Mouse (Mus musculus) kidney, embryonic 15.5 days (tissue): ENCODE data around the gene Dst. TPM values are rescaled to one million over a fixed set of nuclear protein-coding genes. Genes with fewer than 3 reads are reported as not detected.

Experiments used
- ATAC-seq: fragments of 200-750 bp; cut with Nextera tagmentation; replicated peaks from 2 replicates; pipeline ENCODE4 v1.8.0; 2017; ENCODE audit warnings: moderate TSS enrichment; ENCODE audit not compliant: low FRiP score
- H3K27ac ChIP-seq: fragments of 300-500 bp; sonication (generic); 2 replicates; pipeline ENCODE4 v1.5.1; 2015; ENCODE audit warnings: mild to moderate bottlenecking, inconsistent platforms
- H3K27me3 ChIP-seq: fragments of 300-500 bp; sonication (generic); 2 replicates; pipeline ENCODE4 v1.6.1; 2015; ENCODE audit warnings: inconsistent platforms
- H3K36me3 ChIP-seq: fragments of 300-500 bp; sonication (generic); 2 replicates; pipeline ENCODE4 v1.6.1; 2015; ENCODE audit warnings: inconsistent platforms
- H3K4me1 ChIP-seq: fragments of 300-500 bp; sonication (generic); 2 replicates; pipeline ENCODE4 v1.6.1; 2015; ENCODE audit warnings: inconsistent platforms
- H3K4me2 ChIP-seq: fragments of 300-500 bp; sonication (generic); 2 replicates; pipeline ENCODE4 v1.6.1; 2015; ENCODE audit warnings: moderate library complexity, mild to moderate bottlenecking, inconsistent platforms
- H3K4me3 ChIP-seq: fragments of 300-500 bp; sonication (generic); replicated peaks from 2 replicates; pipeline ENCODE4 v1.5.1; 2015; ENCODE audit warnings: mild to moderate bottlenecking, inconsistent platforms
- H3K9ac ChIP-seq: fragments of 300-500 bp; sonication (generic); 2 replicates; pipeline ENCODE4 v1.6.1; 2015; ENCODE audit warnings: mild to moderate bottlenecking, inconsistent platforms
- H3K9me3 ChIP-seq: fragments of 300-500 bp; sonication (generic); replicated peaks from 2 replicates; pipeline ENCODE4 v1.6.1; 2016; ENCODE audit warnings: inconsistent platforms
- WGBS: fragments of 180-500 bp; shearing (Covaris S2); methylation state at CpG from one replicate; pipeline ENCODE4 v1.1.7; 2015; ENCODE audit warnings: mixed read lengths; 5-methylcytosine and 5-hydroxymethylcytosine counted together
- polyA plus RNA-seq: library from polyadenylated mRNA; unstranded; fragments of >200 nt; fragmentation: Nextera tagmentation; extraction: Ambion mirVana; gene quantifications from 2 replicates; pipeline ENCODE4 v1.2.1, GENCODE M21; 2015

Gene Dst
- polyA plus RNA-seq, 1 experiment from 2014 or later = 27.9 TPM

GRCm38 (mm10) chr1:34110862-34111261 is 202.8 kb downstream of the Dst start:
- no peak overlapping the region for H3K4me2 ChIP-seq
- H3K4me1 ChIP-seq = peaks cover 24% of the 10 kb centered on the region
- no peak for ATAC-seq
- H3K9ac ChIP-seq = no peak overlapping the region
- no peaks in the 10 kb centered on the region for H3K27me3 ChIP-seq
- WGBS = 44% methylated on average over 2 of the region's 2 CpGs
- no peaks in the 10 kb centered on the region for H3K36me3 ChIP-seq
- H3K27ac ChIP-seq = no peak overlapping the region
- H3K9me3 ChIP-seq = no peaks in the 10 kb centered on the region
- no peak overlapping the region for H3K4me3 ChIP-seq

DNA sequence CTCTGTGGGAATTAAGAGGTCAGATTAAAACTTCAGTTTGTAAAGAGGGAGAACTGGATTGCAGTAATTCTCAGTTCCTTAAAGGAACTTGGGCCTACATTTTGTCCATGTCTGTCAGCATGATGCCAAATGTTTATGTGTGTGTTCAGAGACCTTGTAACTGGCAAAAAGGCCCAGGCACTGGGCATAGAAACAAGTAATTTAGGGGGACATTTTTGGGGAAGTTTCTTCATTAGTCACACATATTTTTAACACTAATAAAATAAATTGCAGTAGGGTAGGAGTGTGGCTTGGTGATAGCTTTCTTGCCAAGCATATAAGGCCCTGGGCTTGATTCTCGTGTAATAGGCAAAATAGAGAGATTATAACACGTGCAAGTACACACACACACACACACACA is 203.9 kb downstream of the Dst start:
- Histone ChIP-seq H3K9ac (no peak overlapping the region), H3K36me3 (no peaks in the 10 kb centered on the region), H3K27me3 (no peaks in the 10 kb centered on the region), H3K9me3 (no peaks in the 10 kb centered on the region), H3K27ac (no peak overlapping the region), H3K4me1 (peaks cover 22% of the 10 kb centered on the region), H3K4me2 (no peak overlapping the region), H3K4me3 (no peak overlapping the region)
- ATAC-seq = no peak
- 90% methylated on average over 2 of the region's 2 CpGs for WGBS

- no peak for ATAC-seq
- H3K9me3 ChIP-seq = no peaks in the 10 kb centered on the region
- WGBS = 67% methylated on average over 11 of the region's 11 CpGs
- no peak overlapping the region for H3K9ac ChIP-seq
- H3K4me1 ChIP-seq = peaks cover 39% of the 10 kb centered on the region
- no peak overlapping the region for H3K4me2 ChIP-seq
- H3K4me3 ChIP-seq = no peak overlapping the region
- no peaks in the 10 kb centered on the region; the same call in 1 of the 2 replicates for H3K36me3 ChIP-seq
- H3K27me3 ChIP-seq = no peaks in the 10 kb centered on the region
- peak overlapping the region; percentile 28; the same call in 1 of the 2 replicates for H3K27ac ChIP-seq
Measured at GRCm38 (mm10) chr1:34116444-34116843, 208.4 kb downstream of the Dst start.

- Histone ChIP-seq H3K4me3 (no peak overlapping the region), H3K9ac (no peak overlapping the region), H3K27ac (no peak overlapping the region), H3K4me2 (no peak overlapping the region), H3K36me3 (no peaks in the 10 kb centered on the region; the same call in 1 of the 2 replicates), H3K27me3 (no peaks in the 10 kb centered on the region), H3K4me1 (peaks cover 45% of the 10 kb centered on the region), H3K9me3 (no peaks in the 10 kb centered on the region)
- 83% methylated on average over 9 of the region's 9 CpGs for WGBS
- ATAC-seq = no peak
Measured at GRCm38 (mm10) chr1:34117056-34117455, 209.0 kb downstream of the Dst start.

- ATAC-seq = no peak
- Histone ChIP-seq H3K4me3 (no peak overlapping the region), H3K9me3 (no peaks in the 10 kb centered on the region), H3K4me2 (no peak overlapping the region), H3K27ac (no peak overlapping the region), H3K9ac (no peak overlapping the region), H3K27me3 (no peaks in the 10 kb centered on the region), H3K36me3 (no peaks in the 10 kb centered on the region; the same call in 1 of the 2 replicates), H3K4me1 (peaks cover 49% of the 10 kb centered on the region)
- 38% methylated on average over 3 of the region's 3 CpGs for WGBS
Measured at GRCm38 (mm10) chr1:34117709-34118108, 209.7 kb downstream of the Dst start.

DNA sequence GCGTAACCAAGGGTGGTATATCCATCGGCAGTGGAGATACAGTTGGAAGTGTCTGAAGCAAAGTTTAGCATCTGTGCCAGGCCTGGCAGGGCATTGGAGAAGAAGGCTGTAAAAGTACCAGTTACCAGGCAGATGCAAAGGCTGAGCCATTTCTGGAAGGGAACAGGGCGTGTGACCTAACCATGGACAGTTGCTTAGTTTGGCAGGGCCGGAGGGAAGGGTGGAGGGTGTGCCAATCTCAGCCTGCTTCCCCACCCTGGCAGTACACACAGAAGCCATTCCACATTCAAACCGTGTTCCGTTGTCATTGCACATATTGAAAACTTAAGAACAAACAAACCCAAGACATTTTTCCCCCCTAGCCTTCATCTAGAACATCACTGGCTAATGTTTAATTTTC is 212.0 kb downstream of the Dst start:
- 67% methylated on average over 6 of the region's 6 CpGs for WGBS
- H3K9me3 ChIP-seq = no peaks in the 10 kb centered on the region
- H3K27ac ChIP-seq = peak overlapping the region; percentile 85
- H3K27me3 ChIP-seq = no peaks in the 10 kb centered on the region
- no peak for ATAC-seq
- peaks cover 58% of the 10 kb centered on the region for H3K4me1 ChIP-seq
- no peak overlapping the region for H3K4me3 ChIP-seq
- H3K4me2 ChIP-seq = peak overlapping the region; percentile 57
- no peak overlapping the region for H3K9ac ChIP-seq
- H3K36me3 ChIP-seq = no peaks in the 10 kb centered on the region; the same call in 1 of the 2 replicates

DNA sequence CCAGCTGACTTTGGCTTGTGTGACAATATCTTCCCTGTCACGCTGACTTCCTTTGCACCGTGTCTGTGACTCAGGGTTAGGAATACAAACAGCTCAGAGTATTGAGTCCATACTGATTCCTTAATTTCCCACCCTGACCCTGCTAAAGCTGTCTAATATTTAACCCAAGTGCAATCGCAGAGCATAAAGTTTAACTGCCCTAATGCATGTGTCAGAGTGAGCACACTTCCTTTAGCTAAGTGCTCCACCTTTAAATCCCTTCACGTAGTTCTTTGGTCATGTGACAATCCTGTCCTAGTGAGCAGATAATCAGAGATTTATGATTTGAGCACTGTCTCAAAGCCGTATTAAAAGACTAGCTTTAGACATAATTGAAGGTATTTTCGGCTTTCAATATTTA is 212.6 kb downstream of the Dst start:
- peak overlapping the region; percentile 37 for H3K4me3 ChIP-seq
- peaks cover 58% of the 10 kb centered on the region for H3K4me1 ChIP-seq
- peak overlapping the region; percentile 57 for H3K4me2 ChIP-seq
- H3K36me3 ChIP-seq = no peaks in the 10 kb centered on the region; the same call in 1 of the 2 replicates
- ATAC-seq = peak; percentile 75
- H3K27me3 ChIP-seq = no peaks in the 10 kb centered on the region
- WGBS = 18% methylated on average over 6 of the region's 6 CpGs
- H3K27ac ChIP-seq = peak overlapping the region; percentile 85
- H3K9ac ChIP-seq = no peak overlapping the region
- no peaks in the 10 kb centered on the region for H3K9me3 ChIP-seq

DNA sequence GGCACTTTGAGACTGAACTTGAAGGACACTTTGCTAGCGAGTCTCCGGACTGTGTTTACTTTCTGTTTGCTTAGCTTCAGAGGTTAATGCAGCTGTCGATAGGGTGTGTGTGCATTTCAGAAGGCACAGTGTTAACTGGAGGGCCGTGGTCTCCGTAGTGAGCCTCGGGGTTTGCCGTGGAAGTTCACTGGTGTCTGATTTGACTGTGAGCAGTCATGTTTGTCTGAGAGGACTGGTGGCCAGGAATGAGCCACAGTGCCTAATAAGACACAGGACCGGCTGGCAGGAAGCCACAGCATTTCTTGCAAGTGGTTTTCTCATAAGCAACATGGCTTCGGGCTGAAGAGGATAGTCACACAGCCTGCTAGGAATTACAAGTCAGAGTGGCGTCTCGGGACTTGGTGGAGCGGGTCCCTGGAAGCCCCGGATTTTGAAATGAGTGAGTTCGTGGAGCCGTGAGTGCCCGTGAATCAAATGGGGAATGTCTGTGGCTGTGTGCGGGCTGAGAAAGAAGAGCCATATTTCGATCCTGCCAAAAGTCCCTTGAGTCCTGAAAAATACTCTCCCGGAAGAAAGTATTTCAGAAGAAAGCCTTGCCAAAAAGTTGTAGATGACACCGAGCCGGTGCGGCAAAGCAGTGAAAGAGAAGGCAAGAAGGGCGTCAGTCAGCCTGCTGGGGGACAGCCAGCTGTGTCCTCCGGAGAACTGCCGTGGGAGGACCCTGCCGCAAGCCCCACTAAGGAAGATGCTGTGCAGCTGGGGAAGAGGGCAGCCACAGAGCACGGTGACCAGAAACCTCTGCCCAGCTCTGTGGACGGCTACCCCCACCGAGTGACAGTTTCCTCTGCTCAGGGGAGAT is 213.4 kb downstream of the Dst start:
- WGBS = 33% methylated on average over 29 of the region's 29 CpGs

DNA sequence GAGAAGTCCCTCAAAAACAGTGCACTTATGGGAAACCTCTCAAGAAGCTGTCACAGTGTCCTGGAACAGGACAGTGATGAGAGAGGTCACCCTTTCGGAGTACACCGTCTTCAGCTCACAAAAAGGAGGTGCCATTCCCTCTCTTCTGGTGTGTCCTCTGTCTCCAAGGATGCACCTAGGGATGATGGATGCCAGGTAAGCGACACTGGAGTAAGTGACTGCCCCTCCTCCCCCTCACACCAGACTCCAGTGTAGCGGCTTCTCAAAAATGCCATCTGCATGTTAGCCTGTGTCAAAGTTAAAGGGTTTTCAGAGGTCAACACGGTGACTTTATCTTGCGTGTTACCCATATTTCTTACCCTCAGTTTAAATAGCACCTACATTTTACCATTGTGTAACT is 214.2 kb downstream of the Dst start:
- peak overlapping the region; percentile 57 for H3K4me2 ChIP-seq

More for the DNA sequence above, 213.4 kb downstream of the Dst start:
- H3K9ac ChIP-seq = 0 out of 2 replicates have a peak overlapping the region, but pooled peaks have one; percentile 1
- H3K4me3 ChIP-seq = peak overlapping the region; percentile 37
- H3K36me3 ChIP-seq = no peaks in the 10 kb centered on the region; the same call in 1 of the 2 replicates
- no peaks in the 10 kb centered on the region for H3K9me3 ChIP-seq
- H3K27ac ChIP-seq = peak overlapping the region; percentile 85
- peak overlapping the region; percentile 57 for H3K4me2 ChIP-seq
- ATAC-seq = no peak
- H3K27me3 ChIP-seq = no peaks in the 10 kb centered on the region
- peaks cover 53% of the 10 kb centered on the region for H3K4me1 ChIP-seq

DNA sequence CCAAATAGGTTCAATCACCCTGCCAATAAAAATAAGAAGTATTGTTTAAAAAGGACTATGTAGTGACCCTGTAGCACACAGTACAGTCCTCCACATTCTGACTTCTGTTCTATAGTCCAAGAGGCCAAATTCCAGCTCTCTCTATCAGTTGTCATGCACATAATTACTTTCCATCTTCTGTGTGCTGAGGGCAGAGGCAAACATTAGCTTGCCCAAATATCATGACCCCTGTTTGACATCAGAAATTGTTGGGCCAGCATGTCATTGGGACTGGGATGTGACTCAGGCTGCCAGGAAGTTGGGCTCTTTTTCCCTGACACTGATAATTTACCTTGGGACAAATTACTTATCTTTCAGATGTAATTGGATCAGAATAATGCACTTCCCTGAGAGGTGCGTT is 214.9 kb downstream of the Dst start:
- Histone ChIP-seq H3K4me3 (0 out of 2 replicates have a peak overlapping the region, but pooled peaks have one; percentile 3), H3K36me3 (no peaks in the 10 kb centered on the region), H3K4me1 (peaks cover 60% of the 10 kb centered on the region), H3K27ac (peak overlapping the region; percentile 28), H3K9me3 (no peaks in the 10 kb centered on the region), H3K4me2 (peak overlapping the region; percentile 29), H3K9ac (0 out of 2 replicates have a peak overlapping the region, but pooled peaks have one; percentile 7), H3K27me3 (no peaks in the 10 kb centered on the region)
- whole genome bisulfite sequencing = 47% methylated on average over 1 of the region's 1 CpGs
- no peak for ATAC-seq

More for the DNA sequence above, 214.2 kb downstream of the Dst start:
- no peak for ATAC-seq
- peak overlapping the region; percentile 85 for H3K27ac ChIP-seq
- H3K27me3 ChIP-seq = no peaks in the 10 kb centered on the region
- WGBS = 83% methylated on average over 6 of the region's 6 CpGs
- no peaks in the 10 kb centered on the region; the same call in 1 of the 2 replicates for H3K36me3 ChIP-seq
- H3K9ac ChIP-seq = no peak overlapping the region
- H3K4me1 ChIP-seq = peaks cover 53% of the 10 kb centered on the region
- no peaks in the 10 kb centered on the region for H3K9me3 ChIP-seq
- peak overlapping the region; percentile 37 for H3K4me3 ChIP-seq

DNA sequence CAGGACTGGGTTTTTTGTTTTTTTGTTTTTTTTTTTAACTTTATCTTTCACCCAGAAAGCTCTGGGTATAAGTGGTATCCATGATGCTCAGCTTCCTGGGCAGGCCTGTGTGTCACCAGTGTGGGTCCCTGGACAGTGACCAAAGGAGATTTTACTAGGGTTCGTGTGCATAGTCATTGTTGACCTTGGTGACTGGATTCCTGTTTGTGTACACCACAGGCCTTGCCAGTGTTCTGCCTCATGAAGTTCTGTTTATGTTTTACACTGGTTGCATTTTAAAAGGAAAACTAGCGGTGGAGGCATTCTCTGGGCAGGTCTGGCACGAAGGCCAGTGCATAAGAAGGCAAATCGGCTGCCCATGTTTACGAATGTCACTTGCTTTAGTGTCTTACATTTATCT is 215.3 kb downstream of the Dst start:
- Histone ChIP-seq H3K4me1 (peaks cover 60% of the 10 kb centered on the region), H3K4me2 (peak overlapping the region; percentile 29), H3K9ac (no peak overlapping the region), H3K27me3 (no peaks in the 10 kb centered on the region), H3K4me3 (0 out of 2 replicates have a peak overlapping the region, but pooled peaks have one; percentile 4), H3K9me3 (no peaks in the 10 kb centered on the region), H3K36me3 (no peaks in the 10 kb centered on the region), H3K27ac (peak overlapping the region; percentile 28)
- 35% methylated on average over 5 of the region's 5 CpGs for WGBS
- peak; percentile 75 for ATAC-seq

DNA sequence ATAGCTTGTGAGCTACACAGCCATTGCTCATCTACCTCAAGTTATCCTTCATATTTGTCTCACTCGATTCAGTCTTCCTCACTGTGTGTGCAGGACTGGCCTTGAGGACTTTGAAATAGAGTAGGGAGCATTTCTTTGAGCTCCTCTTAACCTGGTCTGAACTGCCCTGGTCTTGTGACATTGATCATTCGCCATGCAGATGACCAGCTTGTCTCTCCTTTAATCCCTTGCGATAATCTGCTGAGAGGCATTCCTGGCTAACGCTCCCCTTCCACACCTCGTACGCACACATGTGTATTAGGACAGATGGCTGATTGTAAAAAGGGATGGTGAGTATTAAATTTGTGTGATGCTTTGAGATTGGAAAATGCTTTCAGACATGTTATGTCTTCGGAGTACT is 216.4 kb downstream of the Dst start:
- 0 out of 2 replicates have a peak overlapping the region, but pooled peaks have one; percentile 28 for H3K27ac ChIP-seq
- WGBS = 92% methylated on average over 7 of the region's 7 CpGs
- ATAC-seq = no peak
- peaks cover 56% of the 10 kb centered on the region for H3K4me1 ChIP-seq
- H3K36me3 ChIP-seq = no peaks in the 10 kb centered on the region
- H3K4me3 ChIP-seq = 0 out of 2 replicates have a peak overlapping the region, but pooled peaks have one; percentile 4
- no peaks in the 10 kb centered on the region for H3K9me3 ChIP-seq
- no peak overlapping the region for H3K9ac ChIP-seq
- no peaks in the 10 kb centered on the region for H3K27me3 ChIP-seq
- peak overlapping the region; percentile 29; the same call in 1 of the 2 replicates for H3K4me2 ChIP-seq
